Mouse (Mus musculus): Measurements from ENCODE around the gene Cryzl1. TPM values are rescaled to one million over a fixed set of nuclear protein-coding genes. Genes with fewer than 3 reads are reported as not detected.

Cryzl1 gene
- polyA plus RNA-seq, 1 experiment: 16.7 TPM

DNA sequence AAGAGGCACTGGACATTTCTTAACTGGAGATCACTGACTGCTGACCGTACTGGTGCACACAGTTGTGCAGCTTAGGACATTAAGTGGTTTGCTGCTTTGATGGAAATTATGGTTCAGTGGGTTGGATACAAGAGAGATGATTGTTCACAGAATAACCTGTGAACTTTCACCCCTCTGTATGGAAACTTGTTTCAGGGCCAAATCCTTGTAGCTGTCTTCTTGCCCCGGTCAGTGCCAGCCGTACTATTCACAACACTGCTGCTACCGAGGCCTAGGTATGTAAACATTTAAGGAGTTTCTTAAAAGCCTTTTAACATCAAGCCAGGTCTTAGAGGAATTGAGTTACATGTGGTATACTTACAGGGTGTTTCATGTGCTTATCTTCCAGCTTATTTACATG lies 54.3 kb downstream of the Cryzl1 start:
- H3K4me3 ChIP-seq (ENCODE audit: insufficient read depth, poor library complexity, severe bottlenecking): no peak overlapping the region
- TF ChIP-seq MYOG (IDR thresholded peaks at IDR 0.05; ENCODE audit: control insufficient read depth, extremely low read depth, insufficient read length) (no peak), USF1 (IDR thresholded peaks at IDR 0.05; ENCODE audit: low read depth) (no peak), MAX (IDR thresholded peaks at IDR 0.05) (no peak), FOSL1 (IDR thresholded peaks at IDR 0.05; ENCODE audit: insufficient read depth, low read length, poor library complexity, severe bottlenecking) (no peak), CEBPB (IDR thresholded peaks at IDR 0.05; ENCODE audit: low read depth) (no peak)
- no peaks in the 10 kb centered on the region for H3K27me3 ChIP-seq (ENCODE audit: control insufficient read depth, insufficient read depth, insufficient read length)
- peaks cover 99% of the 10 kb centered on the region for H3K36me3 ChIP-seq (ENCODE audit: control insufficient read depth, insufficient read depth)
- no peak overlapping the region for H3ac ChIP-seq (ENCODE audit: control insufficient read depth, insufficient read length, low read depth)
- H3K79me2 ChIP-seq (ENCODE audit: control insufficient read depth, insufficient read depth): peaks cover 22% of the 10 kb centered on the region
- H3K79me3 ChIP-seq (ENCODE audit: low read depth): peaks cover 3% of the 10 kb centered on the region

- no peak for TF ChIP-seq FOSL1 (IDR thresholded peaks at IDR 0.05; ENCODE audit: insufficient read depth, low read length, poor library complexity, severe bottlenecking)
- TF ChIP-seq MYOD1 (IDR thresholded peaks at IDR 0.05; ENCODE audit: control insufficient read depth, insufficient read length, low read depth): no peak
- no peak for TF ChIP-seq MYOG (IDR thresholded peaks at IDR 0.05; ENCODE audit: control insufficient read depth, extremely low read depth, insufficient read length)
- TF ChIP-seq MAX (IDR thresholded peaks at IDR 0.05): no peak
- no peak for TF ChIP-seq CTCF (IDR thresholded peaks at IDR 0.05; ENCODE audit: control insufficient read depth, insufficient read depth, insufficient read length)
- TF ChIP-seq USF1 (IDR thresholded peaks at IDR 0.05; ENCODE audit: low read depth): no peak
- no peak for TF ChIP-seq CEBPB (IDR thresholded peaks at IDR 0.05; ENCODE audit: low read depth)
- Histone ChIP-seq H3ac (ENCODE audit: control insufficient read depth, insufficient read length, low read depth) (no peak overlapping the region), H3K27me3 (ENCODE audit: control insufficient read depth, insufficient read depth, insufficient read length) (no peaks in the 10 kb centered on the region), H3K79me2 (ENCODE audit: control insufficient read depth, insufficient read depth) (peaks cover 93% of the 10 kb centered on the region), H3K79me3 (ENCODE audit: low read depth) (peaks cover 70% of the 10 kb centered on the region), H3K36me3 (ENCODE audit: control insufficient read depth, insufficient read depth) (peaks cover 99% of the 10 kb centered on the region), H3K4me3 (ENCODE audit: insufficient read depth, poor library complexity, severe bottlenecking) (no peak overlapping the region)
Observed at GRCm38 (mm10) chr16:91663795-91664194, 65.0 kb downstream of the Cryzl1 start.

DNA sequence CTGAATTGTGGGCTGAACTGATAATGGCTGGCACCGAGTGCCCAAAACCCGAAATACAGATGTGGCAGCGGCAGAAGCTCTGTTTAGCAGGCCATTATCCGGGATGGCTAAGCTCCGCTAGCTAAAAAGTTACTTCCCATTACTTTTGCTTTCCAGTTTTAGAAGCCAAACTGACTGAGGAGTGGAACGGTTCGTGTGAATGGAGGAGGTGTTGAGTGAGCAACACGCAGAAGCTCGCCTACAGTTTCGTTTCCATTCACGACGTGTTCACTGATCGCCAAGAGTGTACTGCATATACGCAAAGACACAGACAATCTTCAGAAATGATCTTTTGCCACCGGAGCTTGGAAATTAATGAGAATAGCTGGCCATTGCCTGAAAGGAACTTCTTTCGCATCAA lies 66.4 kb downstream of the Cryzl1 start:
- H3K4me3 ChIP-seq (ENCODE audit: insufficient read depth, poor library complexity, severe bottlenecking): no peak overlapping the region
- peaks cover 94% of the 10 kb centered on the region for H3K79me2 ChIP-seq (ENCODE audit: control insufficient read depth, insufficient read depth)
- TF ChIP-seq MYOG (IDR thresholded peaks at IDR 0.05; ENCODE audit: control insufficient read depth, extremely low read depth, insufficient read length): no peak
- TF ChIP-seq CTCF (IDR thresholded peaks at IDR 0.05; ENCODE audit: control insufficient read depth, insufficient read depth, insufficient read length): no peak
- TF ChIP-seq USF1 (IDR thresholded peaks at IDR 0.05; ENCODE audit: low read depth): no peak
- TF ChIP-seq MYOD1 (IDR thresholded peaks at IDR 0.05; ENCODE audit: control insufficient read depth, insufficient read length, low read depth): no peak
- no peak for TF ChIP-seq MAX (IDR thresholded peaks at IDR 0.05)
- TF ChIP-seq FOSL1 (IDR thresholded peaks at IDR 0.05; ENCODE audit: insufficient read depth, low read length, poor library complexity, severe bottlenecking): no peak
- TF ChIP-seq CEBPB (IDR thresholded peaks at IDR 0.05; ENCODE audit: low read depth): no peak
- no peak overlapping the region for H3ac ChIP-seq (ENCODE audit: control insufficient read depth, insufficient read length, low read depth)
- H3K36me3 ChIP-seq (ENCODE audit: control insufficient read depth, insufficient read depth): peaks cover 99% of the 10 kb centered on the region
- H3K27me3 ChIP-seq (ENCODE audit: control insufficient read depth, insufficient read depth, insufficient read length): no peaks in the 10 kb centered on the region
- H3K79me3 ChIP-seq (ENCODE audit: low read depth): peaks cover 78% of the 10 kb centered on the region

DNA sequence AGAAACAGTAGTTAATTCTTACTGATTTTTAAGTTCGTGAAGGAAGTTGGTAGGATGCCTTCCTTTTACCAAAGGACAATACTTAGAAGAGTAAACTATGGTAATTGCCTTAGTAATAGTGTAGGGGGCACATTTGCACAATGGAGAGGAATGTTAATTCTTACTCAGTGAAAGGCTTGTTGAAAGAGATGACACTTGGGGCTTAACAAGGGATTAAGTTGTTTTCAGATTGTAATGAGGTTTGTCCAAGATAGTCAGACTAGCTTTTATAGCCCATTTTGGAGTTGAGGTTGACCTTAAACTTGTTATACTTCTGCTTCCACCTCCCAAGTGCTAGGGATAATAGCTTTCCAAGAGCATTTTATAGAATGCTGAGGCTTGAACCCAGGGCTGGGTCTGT lies 67.4 kb downstream of the Cryzl1 start:
- TF ChIP-seq FOSL1 (IDR thresholded peaks at IDR 0.05; ENCODE audit: insufficient read depth, low read length, poor library complexity, severe bottlenecking) (no peak), MAX (IDR thresholded peaks at IDR 0.05) (no peak), USF1 (IDR thresholded peaks at IDR 0.05; ENCODE audit: low read depth) (no peak), CTCF (IDR thresholded peaks at IDR 0.05; ENCODE audit: control insufficient read depth, insufficient read depth, insufficient read length) (no peak), MYOD1 (IDR thresholded peaks at IDR 0.05; ENCODE audit: control insufficient read depth, insufficient read length, low read depth) (no peak), MYOG (IDR thresholded peaks at IDR 0.05; ENCODE audit: control insufficient read depth, extremely low read depth, insufficient read length) (no peak), CEBPB (IDR thresholded peaks at IDR 0.05; ENCODE audit: low read depth) (no peak)
- Histone ChIP-seq H3K79me3 (ENCODE audit: low read depth) (peaks cover 82% of the 10 kb centered on the region), H3K4me3 (ENCODE audit: insufficient read depth, poor library complexity, severe bottlenecking) (no peak overlapping the region), H3K27me3 (ENCODE audit: control insufficient read depth, insufficient read depth, insufficient read length) (no peaks in the 10 kb centered on the region), H3K36me3 (ENCODE audit: control insufficient read depth, insufficient read depth) (peaks cover 99% of the 10 kb centered on the region), H3K79me2 (ENCODE audit: control insufficient read depth, insufficient read depth) (peaks cover 94% of the 10 kb centered on the region), H3ac (ENCODE audit: control insufficient read depth, insufficient read length, low read depth) (no peak overlapping the region)

DNA sequence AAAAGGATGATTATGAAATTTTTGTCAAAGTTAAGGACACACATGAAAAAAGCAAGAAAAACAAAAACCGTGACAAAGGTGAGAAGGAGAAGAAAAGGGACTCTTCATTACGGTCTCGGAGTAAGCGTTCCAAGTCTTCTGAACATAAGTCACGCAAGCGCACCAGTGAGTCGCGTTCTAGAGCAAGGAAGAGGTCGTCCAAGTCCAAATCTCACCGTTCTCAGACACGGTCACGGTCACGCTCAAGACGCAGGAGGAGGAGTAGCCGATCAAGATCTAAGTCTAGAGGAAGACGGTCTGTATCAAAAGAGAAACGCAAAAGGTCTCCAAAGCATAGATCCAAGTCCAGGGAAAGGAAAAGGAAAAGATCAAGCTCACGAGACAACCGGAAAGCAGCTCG lies 69.0 kb downstream of the Cryzl1 start:
- no peak overlapping the region for H3ac ChIP-seq (ENCODE audit: control insufficient read depth, insufficient read length, low read depth)
- H3K27me3 ChIP-seq (ENCODE audit: control insufficient read depth, insufficient read depth, insufficient read length): no peaks in the 10 kb centered on the region
- H3K36me3 ChIP-seq (ENCODE audit: control insufficient read depth, insufficient read depth): peaks cover 100% of the 10 kb centered on the region
- H3K79me2 ChIP-seq (ENCODE audit: control insufficient read depth, insufficient read depth): peaks cover 99% of the 10 kb centered on the region
- no peak overlapping the region for H3K4me3 ChIP-seq (ENCODE audit: insufficient read depth, poor library complexity, severe bottlenecking)
- peaks cover 89% of the 10 kb centered on the region for H3K79me3 ChIP-seq (ENCODE audit: low read depth)
- TF ChIP-seq MAX (IDR thresholded peaks at IDR 0.05) (no peak), CTCF (IDR thresholded peaks at IDR 0.05; ENCODE audit: control insufficient read depth, insufficient read depth, insufficient read length) (no peak), MYOD1 (IDR thresholded peaks at IDR 0.05; ENCODE audit: control insufficient read depth, insufficient read length, low read depth) (no peak), MYOG (IDR thresholded peaks at IDR 0.05; ENCODE audit: control insufficient read depth, extremely low read depth, insufficient read length) (no peak), USF1 (IDR thresholded peaks at IDR 0.05; ENCODE audit: low read depth) (no peak), CEBPB (IDR thresholded peaks at IDR 0.05; ENCODE audit: low read depth) (no peak), FOSL1 (IDR thresholded peaks at IDR 0.05; ENCODE audit: insufficient read depth, low read length, poor library complexity, severe bottlenecking) (no peak)

DNA sequence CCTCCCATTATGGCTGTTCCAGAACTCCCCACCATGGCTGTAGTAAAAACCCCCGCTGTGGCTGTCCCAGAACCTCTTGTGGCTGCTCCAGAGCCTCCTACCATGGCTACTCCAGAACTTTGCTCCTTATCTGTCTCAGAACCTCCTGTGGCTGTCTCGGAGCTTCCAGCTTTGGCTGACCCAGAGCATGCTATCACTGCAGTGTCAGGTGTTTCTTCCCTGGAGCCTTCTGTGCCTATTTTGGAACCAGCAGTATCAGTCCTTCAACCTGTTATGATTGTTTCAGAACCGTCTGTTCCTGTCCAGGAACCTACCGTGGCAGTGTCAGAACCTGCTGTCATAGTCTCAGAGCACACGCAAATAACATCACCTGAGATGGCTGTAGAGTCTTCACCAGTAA lies 70.3 kb downstream of the Cryzl1 start:
- no peak overlapping the region for H3K4me3 ChIP-seq (ENCODE audit: insufficient read depth, poor library complexity, severe bottlenecking)
- peaks cover 100% of the 10 kb centered on the region for H3K36me3 ChIP-seq (ENCODE audit: control insufficient read depth, insufficient read depth)
- H3ac ChIP-seq (ENCODE audit: control insufficient read depth, insufficient read length, low read depth): no peak overlapping the region
- H3K79me3 ChIP-seq (ENCODE audit: low read depth): peaks cover 95% of the 10 kb centered on the region
- H3K27me3 ChIP-seq (ENCODE audit: control insufficient read depth, insufficient read depth, insufficient read length): no peaks in the 10 kb centered on the region
- H3K79me2 ChIP-seq (ENCODE audit: control insufficient read depth, insufficient read depth): peaks cover 100% of the 10 kb centered on the region
- no peak for TF ChIP-seq MYOD1 (IDR thresholded peaks at IDR 0.05; ENCODE audit: control insufficient read depth, insufficient read length, low read depth)
- TF ChIP-seq USF1 (IDR thresholded peaks at IDR 0.05; ENCODE audit: low read depth): no peak

All from C2C12 (cell line).